ENCODE assay signal across 15 mouse cellular contexts in the genomic region with DNA sequence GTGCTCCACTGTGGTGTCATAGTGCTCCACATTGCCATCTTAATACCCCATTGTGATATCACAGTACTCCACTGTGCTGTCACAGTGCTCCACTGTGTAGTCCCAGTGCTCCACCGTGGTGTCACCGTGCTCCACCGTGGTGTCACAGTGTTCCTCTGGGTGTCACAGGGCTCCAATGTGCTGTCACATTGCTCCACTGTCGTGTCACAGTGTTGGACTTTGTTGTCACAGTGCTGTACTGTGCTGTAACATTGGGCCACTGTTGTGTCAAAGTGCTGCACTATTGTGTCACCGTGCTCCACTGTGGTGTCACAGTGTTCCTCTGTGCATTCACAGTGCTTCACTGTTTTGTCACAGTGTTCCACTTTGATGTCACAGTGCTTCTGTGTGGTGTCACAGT.
"Had no signal": no experiment of that assay in that cellular context is flagged by ENCODE, and none has a peak within 500 bp of the region (broad histone marks: within the 10 kb centered on the region; RNA-seq: fewer than 3 reads in every experiment).

No protein-coding gene starts in this region.

- H3K4me2 ChIP-seq: limb, embryonic 12.5 days; limb, embryonic 15.5 days; liver, embryonic 11.5 days had no signal

- DNase-seq: kidney, adult 2 months; kidney, postnatal 10 days; kidney, postnatal 36 days; layer of hippocampus, postnatal 36 days; liver, postnatal 0 days; lung, postnatal 14 days; thymus, adult 18-20 months had no signal

- H3K36me3 ChIP-seq: limb, embryonic 12.5 days; limb, embryonic 15.5 days; midbrain, embryonic 10.5 days had no signal

- H3K4me1 ChIP-seq: limb, embryonic 12.5 days; limb, embryonic 15.5 days; midbrain, embryonic 10.5 days had no signal

- H3K9me3 ChIP-seq: limb, embryonic 12.5 days; limb, embryonic 15.5 days; midbrain, embryonic 10.5 days had no signal

- H3K4me3 ChIP-seq: left cerebral cortex, adult 2 months; limb, embryonic 12.5 days; limb, embryonic 15.5 days; midbrain, embryonic 10.5 days had no signal

- H3K9ac ChIP-seq: limb, embryonic 12.5 days; limb, embryonic 15.5 days; liver, embryonic 14.5 days; liver, postnatal 0 days had no signal

- H3K27me3 ChIP-seq: limb, embryonic 12.5 days; limb, embryonic 15.5 days had no signal

- H3K27ac ChIP-seq: left cerebral cortex, adult 2 months; limb, embryonic 12.5 days; limb, embryonic 15.5 days; liver, embryonic 14.5 days; midbrain, embryonic 10.5 days had no signal

- ATAC-seq: inflammation-experienced regulatory T-cells, adult 6 months; intestine, embryonic 16.5 days; liver, postnatal 0 days had no signal
